Mouse (Mus musculus) midbrain, postnatal 0 days (tissue): Measurements from ENCODE around the gene Ankrd10. TPM values are rescaled to one million over a fixed set of nuclear protein-coding genes. Genes with fewer than 3 reads are reported as not detected.

Experiments
- ATAC-seq: fragments of 200-750 bp; cut with Nextera tagmentation; 2 replicates; pipeline ENCODE4 v1.8.0; 2017; ENCODE audit warnings: moderate number of reproducible peaks, mild to moderate bottlenecking, moderate TSS enrichment, moderate library complexity; ENCODE audit not compliant: low FRiP score
- DNase-seq: peaks from one replicate; pipeline ENCODE4 v3.0.0-alpha.2; 2015; ENCODE audit warnings: low spot score
- H3K27ac ChIP-seq: fragments of 300-500 bp; sonication (generic); 2 replicates; pipeline ENCODE4 v1.5.1; 2014; ENCODE audit warnings: low read depth, mild to moderate bottlenecking, low read length, mixed read lengths
- H3K27me3 ChIP-seq: fragments of 300-500 bp; sonication (generic); 2 replicates; pipeline ENCODE4 v1.6.1; 2014; ENCODE audit warnings: low read length, control low read depth, mixed read lengths; ENCODE audit not compliant: insufficient read depth
- H3K36me3 ChIP-seq: fragments of 300-500 bp; sonication (generic); 2 replicates; pipeline ENCODE4 v1.6.1; 2014; ENCODE audit warnings: low read length, control low read depth, mixed read lengths; ENCODE audit not compliant: insufficient read depth
- H3K4me1 ChIP-seq: fragments of 300-500 bp; sonication (generic); 2 replicates; pipeline ENCODE4 v1.6.1; 2014; ENCODE audit warnings: mild to moderate bottlenecking, control low read depth, antibody characterized with exemption, low read length, mixed read lengths; ENCODE audit not compliant: insufficient read depth
- H3K4me2 ChIP-seq: fragments of 300-500 bp; sonication (generic); 2 replicates; pipeline ENCODE4 v1.6.1; 2014; ENCODE audit warnings: low read depth, mild to moderate bottlenecking, low read length, mixed read lengths; ENCODE audit not compliant: poor library complexity, severe bottlenecking
- H3K4me3 ChIP-seq: fragments of 300-500 bp; sonication (generic); 2 replicates; pipeline ENCODE4 v1.5.1; 2014; ENCODE audit warnings: low read depth, mild to moderate bottlenecking, low read length, moderate library complexity
- H3K9ac ChIP-seq: fragments of 300-500 bp; sonication (generic); replicated peaks from 2 replicates; pipeline ENCODE4 v1.6.1; 2014; ENCODE audit warnings: mild to moderate bottlenecking, low read length, moderate library complexity, mixed read lengths; ENCODE audit not compliant: poor library complexity, severe bottlenecking
- H3K9me3 ChIP-seq: fragments of 300-500 bp; sonication (generic); 2 replicates; pipeline ENCODE4 v1.6.1; 2016; ENCODE audit warnings: low read length, control low read depth
- CTCF ChIP-seq: IDR thresholded peaks from 2 replicates; pipeline ENCODE4 v1.5.1; 2016; ENCODE audit warnings: antibody characterized with exemption, mild to moderate bottlenecking
- WGBS: fragments of 180-500 bp; shearing (Covaris S2); extraction: QIAGEN DNeasy Blood & Tissue Kit; methylation state at CpG from one replicate; pipeline ENCODE4 v1.1.7; 2014; 5-methylcytosine and 5-hydroxymethylcytosine counted together
- polyA plus RNA-seq: library from polyadenylated mRNA; unstranded; fragments of >200 nt; fragmentation: Nextera tagmentation; extraction: Ambion mirVana; gene quantifications from 2 replicates; pipeline ENCODE4 v1.2.1, GENCODE M21; 2015
- total RNA-seq: library from RNA; depleted of rRNA; stranded (reverse); fragments of >200 nt; gene quantifications from 2 replicates; pipeline ENCODE4 v1.2.3, GENCODE M21; 2014

Gene Ankrd10
- total and polyA plus RNA-seq, 2 experiments from 2014 or later, result 86.0 to 126 TPM

DNA sequence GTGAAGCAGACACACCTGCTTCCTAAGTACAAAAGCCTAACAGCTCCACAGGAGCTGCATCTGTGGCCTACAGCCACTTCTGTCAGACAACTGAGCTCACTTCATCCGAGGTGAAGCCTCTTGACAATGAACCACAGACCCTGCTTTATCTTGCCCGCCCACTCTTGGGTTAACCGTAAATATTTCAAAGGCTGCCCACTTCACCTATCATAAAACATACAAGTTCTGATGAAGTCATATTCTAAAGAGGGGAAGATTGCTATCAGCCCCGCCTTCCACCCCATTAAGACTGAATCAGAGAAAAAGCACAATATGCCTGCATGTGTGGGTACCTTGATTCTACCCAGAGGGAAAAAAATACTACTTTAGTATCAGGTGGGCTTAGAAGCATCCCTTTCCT lies 10.5 kb downstream of the Ankrd10 start:
- H3K4me2 ChIP-seq, result no peak overlapping the region
- H3K36me3 ChIP-seq, result peaks cover 20% of the 10 kb centered on the region
- no peak overlapping the region for H3K27ac ChIP-seq
- no peaks in the 10 kb centered on the region for H3K9me3 ChIP-seq
- no peak overlapping the region for H3K9ac ChIP-seq
- no peak overlapping the region for H3K4me3 ChIP-seq
- no peaks in the 10 kb centered on the region for H3K4me1 ChIP-seq
- 88% methylated on average over 4 of the region's 4 CpGs for WGBS
- TF ChIP-seq CTCF, result no peak
- ATAC-seq (no peak), DNase-seq (no peak)
- H3K27me3 ChIP-seq, result no peaks in the 10 kb centered on the region

- H3K9ac ChIP-seq, result no peak overlapping the region
- peaks cover 31% of the 10 kb centered on the region for H3K36me3 ChIP-seq
- WGBS, result 89% methylated on average over 3 of the region's 3 CpGs
- H3K4me1 ChIP-seq, result no peaks in the 10 kb centered on the region
- no peaks in the 10 kb centered on the region for H3K9me3 ChIP-seq
- H3K27ac ChIP-seq, result no peak overlapping the region
- DNase-seq, result no peak
- TF ChIP-seq CTCF, result no peak
- no peak overlapping the region for H3K4me3 ChIP-seq
- no peak overlapping the region for H3K4me2 ChIP-seq
- H3K27me3 ChIP-seq, result no peaks in the 10 kb centered on the region
- ATAC-seq, result no peak
Observed at GRCm38 (mm10) chr8:11619091-11619490, 16.5 kb downstream of the Ankrd10 start.

DNA sequence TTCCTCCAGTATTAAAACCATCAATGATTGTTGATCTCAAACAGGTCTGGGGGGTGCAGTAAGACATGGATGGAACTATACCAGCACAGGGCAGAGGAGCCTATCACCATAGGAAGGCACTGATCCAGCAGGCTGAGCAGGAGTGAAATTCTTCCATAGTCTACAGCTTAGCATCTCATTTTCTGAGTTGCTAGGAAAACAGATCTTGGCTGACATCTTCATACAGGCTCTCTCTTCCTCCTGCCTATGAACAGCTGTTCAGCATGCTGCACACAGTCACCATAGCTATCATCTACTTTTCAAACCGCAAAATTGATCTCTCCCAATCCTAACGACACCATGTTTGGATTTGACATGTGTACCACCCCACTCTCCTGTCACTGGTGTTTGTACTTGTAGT lies 17.5 kb downstream of the Ankrd10 start:
- ATAC-seq (no peak), DNase-seq (no peak)
- no peak for TF ChIP-seq CTCF
- 82% methylated on average over 2 of the region's 2 CpGs for WGBS
- Histone ChIP-seq H3K27ac (no peak overlapping the region), H3K4me2 (no peak overlapping the region), H3K4me1 (no peaks in the 10 kb centered on the region), H3K4me3 (no peak overlapping the region), H3K9ac (no peak overlapping the region), H3K9me3 (no peaks in the 10 kb centered on the region), H3K36me3 (peaks cover 35% of the 10 kb centered on the region), H3K27me3 (no peaks in the 10 kb centered on the region)

DNA sequence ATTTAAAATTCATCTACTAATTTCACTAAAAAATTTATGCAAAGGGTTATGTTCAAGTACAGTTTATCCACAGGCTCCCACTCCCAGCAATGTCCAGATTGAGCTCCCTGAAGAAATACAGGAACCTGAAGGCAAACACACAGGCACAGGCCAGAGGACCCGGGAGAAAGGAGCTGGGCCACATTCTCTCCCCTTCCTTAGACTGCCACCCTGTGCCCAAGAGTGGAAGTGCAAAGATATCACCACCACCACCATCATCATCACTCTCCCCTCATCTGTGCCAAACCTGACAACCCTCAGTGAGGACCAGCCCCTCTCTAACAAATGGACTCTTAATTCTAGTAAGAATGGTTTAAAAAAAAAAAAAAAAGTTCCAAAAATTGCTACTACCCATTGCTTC lies 19.3 kb downstream of the Ankrd10 start:
- WGBS, result 0% methylated on average over 1 of the region's 1 CpGs
- H3K36me3 ChIP-seq, result peaks cover 45% of the 10 kb centered on the region
- H3K4me2 ChIP-seq, result no peak overlapping the region
- no peaks in the 10 kb centered on the region for H3K27me3 ChIP-seq
- H3K4me1 ChIP-seq, result no peaks in the 10 kb centered on the region
- TF ChIP-seq CTCF, result peak; percentile 84
- no peak overlapping the region for H3K4me3 ChIP-seq
- peak; percentile 49 for DNase-seq
- H3K9ac ChIP-seq, result no peak overlapping the region
- no peak for ATAC-seq
- H3K27ac ChIP-seq, result no peak overlapping the region
- H3K9me3 ChIP-seq, result no peaks in the 10 kb centered on the region

DNA sequence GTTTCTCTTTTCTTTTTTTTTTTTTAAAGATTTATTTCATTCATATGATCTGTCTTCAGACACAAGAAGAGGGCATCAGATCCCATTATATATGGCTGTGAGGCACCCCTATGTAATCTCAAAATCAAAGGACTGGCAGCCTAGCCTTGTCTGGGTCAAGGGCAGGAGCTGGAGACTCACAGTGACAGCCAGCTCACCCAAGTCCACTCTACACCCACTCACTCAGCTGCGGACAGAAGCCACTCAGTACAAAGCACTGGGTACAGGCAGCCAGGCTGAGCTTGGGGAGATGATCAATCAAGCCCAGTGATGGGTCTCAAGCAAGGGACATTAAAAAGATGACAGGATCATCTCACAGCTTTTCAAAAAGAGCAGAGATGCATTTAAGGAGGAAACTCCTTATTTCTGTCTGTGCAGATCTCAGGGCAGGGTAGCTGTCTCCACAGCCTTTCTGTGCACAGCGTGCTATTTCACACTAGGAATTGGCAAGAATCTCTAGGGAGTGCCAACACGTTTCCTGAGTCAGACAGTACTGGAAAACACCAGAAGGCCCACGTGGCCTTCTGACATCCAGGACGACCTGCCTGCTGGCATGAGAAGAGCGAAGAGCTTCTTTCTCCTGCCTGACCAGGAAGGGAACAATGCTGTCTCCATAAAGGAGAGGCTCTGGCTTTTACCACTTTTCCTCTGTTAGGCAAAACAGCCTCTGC lies 21.3 kb downstream of the Ankrd10 start:
- ATAC-seq (no peak), DNase-seq (no peak)
- no peaks in the 10 kb centered on the region for H3K4me1 ChIP-seq
- no peaks in the 10 kb centered on the region for H3K9me3 ChIP-seq
- no peak overlapping the region for H3K4me3 ChIP-seq
- H3K4me2 ChIP-seq, result no peak overlapping the region
- no peak for TF ChIP-seq CTCF
- H3K9ac ChIP-seq, result no peak overlapping the region
- H3K27ac ChIP-seq, result no peak overlapping the region
- no peaks in the 10 kb centered on the region for H3K27me3 ChIP-seq
- peaks cover 39% of the 10 kb centered on the region for H3K36me3 ChIP-seq
- WGBS, result 84% methylated on average over 6 of the region's 6 CpGs

DNA sequence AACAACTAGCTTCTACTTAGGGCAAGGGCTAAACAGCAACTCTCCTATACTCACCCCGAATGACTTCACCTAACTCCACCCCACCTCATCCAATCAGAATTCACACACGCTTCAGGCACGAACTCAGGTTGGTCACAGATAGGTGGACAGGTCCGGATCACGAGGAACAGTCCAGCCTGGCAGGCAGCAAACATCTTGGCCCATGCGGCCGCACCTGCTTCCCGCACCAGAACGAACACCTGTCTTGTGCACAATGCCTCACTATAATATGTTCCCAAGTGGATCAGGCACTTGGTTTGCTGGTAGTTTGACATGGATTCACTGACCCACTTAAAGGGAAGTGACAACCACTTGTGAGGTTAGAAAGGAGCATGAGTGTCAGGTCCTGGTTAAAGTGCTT lies 26.7 kb downstream of the Ankrd10 start:
- no peak overlapping the region for H3K9ac ChIP-seq
- H3K36me3 ChIP-seq, result peaks cover 20% of the 10 kb centered on the region
- 98% methylated on average over 9 of the region's 9 CpGs for WGBS
- no peak overlapping the region for H3K27ac ChIP-seq
- no peak overlapping the region for H3K4me3 ChIP-seq
- no peaks in the 10 kb centered on the region for H3K27me3 ChIP-seq
- DNase-seq (no peak), ATAC-seq (no peak)
- H3K9me3 ChIP-seq, result no peaks in the 10 kb centered on the region
- no peak for TF ChIP-seq CTCF
- no peak overlapping the region for H3K4me2 ChIP-seq
- H3K4me1 ChIP-seq, result no peaks in the 10 kb centered on the region
